Mouse (Mus musculus): ENCODE measurements around the gene Gpr183. TPM values are rescaled to one million over a fixed set of nuclear protein-coding genes. Genes with fewer than 3 reads are reported as not detected.

The Gpr183 gene
- under 1 TPM; 0.71 to 0.83 TPM for total RNA-seq (2021)
- long read RNA-seq: 0 reads

GRCm38 (mm10) chr14:121964990-121965389 lies at the start of gene Gpr183:
Gene Gpr183 (minus strand): TSS chr14:121965195.
- DNase-seq (ENCODE audit: low spot score in 2 of 2): no peak

- DNase-seq (ENCODE audit: low spot score in 2 of 2): no peak
These were observed 48.5 kb upstream of the Gpr183 start for GRCm38 (mm10) chr14:122013417-122013951.

- DNase-seq (ENCODE audit: low spot score in 2 of 2): no peak
These were observed 47.8 kb upstream of the Gpr183 start for GRCm38 (mm10) chr14:122012814-122013213.

- no peak for DNase-seq (ENCODE audit: low spot score in 2 of 2)
These were observed 47.2 kb upstream of the Gpr183 start for GRCm38 (mm10) chr14:122012193-122012592.

- DNase-seq (ENCODE audit: low spot score in 2 of 2): no peak
These were observed 46.8 kb upstream of the Gpr183 start for GRCm38 (mm10) chr14:122011768-122012167.

- no peak for DNase-seq (ENCODE audit: low spot score in 2 of 2)
These were observed 45.3 kb upstream of the Gpr183 start for GRCm38 (mm10) chr14:122010301-122010700.

- DNase-seq (ENCODE audit: low spot score in 2 of 2): no peak
These were observed 44.5 kb upstream of the Gpr183 start for GRCm38 (mm10) chr14:122009502-122009901.

- DNase-seq (ENCODE audit: low spot score in 2 of 2): no peak
These were observed 43.3 kb upstream of the Gpr183 start for GRCm38 (mm10) chr14:122008261-122008660.

GRCm38 (mm10) chr14:122003812-122004211 lies 38.8 kb upstream of the Gpr183 start:
- DNase-seq (ENCODE audit: low spot score in 2 of 2): no peak

GRCm38 (mm10) chr14:122002224-122002623 lies 37.2 kb upstream of the Gpr183 start:
- no peak for DNase-seq (ENCODE audit: low spot score in 2 of 2)

GRCm38 (mm10) chr14:122000346-122001105 lies 35.5 kb upstream of the Gpr183 start:
- DNase-seq (ENCODE audit: low spot score in 2 of 2): no peak

- no peak for DNase-seq (ENCODE audit: low spot score in 2 of 2)
These were observed 34.5 kb upstream of the Gpr183 start for GRCm38 (mm10) chr14:121999455-121999854.

- DNase-seq (ENCODE audit: low spot score in 2 of 2): peak; percentile 22 to 32
These were observed 31.8 kb upstream of the Gpr183 start for GRCm38 (mm10) chr14:121996786-121997185.

- DNase-seq (ENCODE audit: low spot score in 2 of 2): no peak
These were observed 30.5 kb upstream of the Gpr183 start for GRCm38 (mm10) chr14:121995557-121995870.

- DNase-seq (ENCODE audit: low spot score in 2 of 2): no peak
These were observed 30.0 kb upstream of the Gpr183 start for GRCm38 (mm10) chr14:121994846-121995556.

- no peak for DNase-seq (ENCODE audit: low spot score in 2 of 2)
These were observed 29.2 kb upstream of the Gpr183 start for GRCm38 (mm10) chr14:121994171-121994700.

- no peak for DNase-seq (ENCODE audit: low spot score in 2 of 2)
These were observed 28.6 kb upstream of the Gpr183 start for GRCm38 (mm10) chr14:121993616-121994015.

- DNase-seq (ENCODE audit: low spot score in 2 of 2): no peak
These were observed 27.6 kb upstream of the Gpr183 start for GRCm38 (mm10) chr14:121992395-121993280.

- DNase-seq (ENCODE audit: low spot score in 2 of 2): no peak
These were observed 26.9 kb upstream of the Gpr183 start for GRCm38 (mm10) chr14:121991921-121992320.

GRCm38 (mm10) chr14:121990897-121991296 lies 25.9 kb upstream of the Gpr183 start:
- DNase-seq (ENCODE audit: low spot score in 2 of 2): no peak

GRCm38 (mm10) chr14:121989869-121990268 lies 24.9 kb upstream of the Gpr183 start:
- no peak for DNase-seq (ENCODE audit: low spot score in 2 of 2)
